Mouse (Mus musculus): Measurements from ENCODE around the gene Zfhx3. TPM values are rescaled to one million over a fixed set of nuclear protein-coding genes. Genes with fewer than 3 reads are reported as not detected.

The Zfhx3 gene
- polyA plus RNA-seq, 1 experiment from 2014 or later, result 22.0 TPM

GRCm38 (mm10) chr8:108024331-108024730, 81.9 kb downstream of the Zfhx3 start:
- H3K27ac ChIP-seq, result 0 out of 2 replicates have a peak overlapping the region, but pooled peaks have one; percentile 19
- 60% methylated on average over 4 of the region's 4 CpGs for WGBS
- no peaks in the 10 kb centered on the region for H3K36me3 ChIP-seq
- H3K4me3 ChIP-seq, result no peak overlapping the region
- peak; percentile 38 for DNase-seq (ENCODE audit: low spot score)
- no peaks in the 10 kb centered on the region for H3K9me3 ChIP-seq
- H3K4me1 ChIP-seq (replicated peaks), result peaks cover 35% of the 10 kb centered on the region
- H3K27me3 ChIP-seq (ENCODE audit: insufficient read depth, poor library complexity, severe bottlenecking), result no peaks in the 10 kb centered on the region

DNA sequence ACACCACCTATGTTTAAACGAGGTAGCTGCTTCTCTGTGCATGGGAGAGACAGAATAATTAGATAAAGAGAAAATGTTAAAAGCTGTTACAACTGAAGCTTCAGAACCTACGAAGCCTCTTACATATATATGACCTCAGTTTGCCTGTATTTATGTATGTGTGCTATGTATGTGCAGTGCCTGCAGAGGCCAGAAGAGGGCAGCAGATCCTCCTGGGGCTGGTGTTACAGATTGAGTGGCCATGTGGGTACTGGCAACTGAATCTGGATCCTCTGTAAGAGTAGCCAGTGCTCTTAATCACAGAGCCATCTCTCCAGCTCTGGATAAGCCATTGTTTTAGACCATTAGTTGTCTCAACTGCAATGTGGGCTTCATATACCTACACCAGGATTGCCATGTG, 82.8 kb downstream of the Zfhx3 start:
- Histone ChIP-seq H3K9me3 (no peaks in the 10 kb centered on the region), H3K4me3 (no peak overlapping the region), H3K4me1 (replicated peaks) (peaks cover 35% of the 10 kb centered on the region), H3K27ac (no peak overlapping the region), H3K27me3 (ENCODE audit: insufficient read depth, poor library complexity, severe bottlenecking) (no peaks in the 10 kb centered on the region), H3K36me3 (no peaks in the 10 kb centered on the region)
- WGBS, result 83% methylated on average over 2 of the region's 2 CpGs
- DNase-seq (ENCODE audit: low spot score), result no peak

DNA sequence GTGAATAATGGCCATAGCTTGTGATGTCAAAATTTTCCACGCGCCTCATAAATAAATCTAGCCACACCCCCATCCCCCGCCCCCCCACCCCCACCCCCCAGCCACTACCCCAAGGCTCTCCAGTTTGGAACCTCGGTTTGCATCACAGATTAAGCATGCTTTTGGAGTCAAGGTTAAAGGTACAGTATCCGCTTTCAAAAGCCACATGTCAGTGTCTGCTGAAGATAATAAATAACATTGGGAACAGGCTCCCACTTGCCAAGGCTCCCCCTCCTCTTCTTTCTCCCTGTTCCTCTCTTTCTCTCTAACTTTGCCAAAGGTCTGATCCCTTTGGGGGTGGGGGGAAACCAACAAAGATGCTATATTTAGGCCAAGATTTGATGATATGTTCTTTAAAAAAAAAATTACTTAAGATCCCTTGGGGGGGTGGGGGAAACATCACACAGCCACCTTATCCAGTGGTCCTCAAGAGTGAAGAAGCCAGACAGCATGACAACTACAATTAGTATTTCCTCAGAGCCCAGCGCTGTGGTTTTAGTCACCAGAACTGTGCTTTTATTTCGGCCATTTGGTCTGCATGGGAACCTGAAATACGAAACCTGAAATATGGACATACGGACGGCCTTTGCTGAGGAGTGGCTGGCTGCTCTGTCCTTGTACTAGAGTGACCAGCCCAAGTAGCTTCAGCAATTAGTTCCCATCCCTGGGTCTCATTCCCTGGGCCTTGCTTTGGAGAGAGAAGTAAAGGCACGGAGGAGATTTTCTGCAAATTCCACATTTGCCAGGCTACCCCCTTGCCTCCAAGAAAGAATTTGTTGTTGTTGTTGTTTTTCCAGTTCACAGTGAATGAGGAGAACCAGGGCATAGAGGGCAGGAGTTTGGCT, 84.4 kb downstream of the Zfhx3 start:
- Histone ChIP-seq H3K4me3 (peak overlapping the region; percentile 9; the same call in 1 of the 2 replicates), H3K27me3 (ENCODE audit: insufficient read depth, poor library complexity, severe bottlenecking) (no peaks in the 10 kb centered on the region), H3K27ac (peak overlapping the region; percentile 71), H3K4me1 (replicated peaks) (peaks cover 35% of the 10 kb centered on the region), H3K36me3 (no peaks in the 10 kb centered on the region), H3K9me3 (no peaks in the 10 kb centered on the region)
- peak; percentile 25 for DNase-seq (ENCODE audit: low spot score)
- WGBS, result 62% methylated on average over 11 of the region's 11 CpGs

DNA sequence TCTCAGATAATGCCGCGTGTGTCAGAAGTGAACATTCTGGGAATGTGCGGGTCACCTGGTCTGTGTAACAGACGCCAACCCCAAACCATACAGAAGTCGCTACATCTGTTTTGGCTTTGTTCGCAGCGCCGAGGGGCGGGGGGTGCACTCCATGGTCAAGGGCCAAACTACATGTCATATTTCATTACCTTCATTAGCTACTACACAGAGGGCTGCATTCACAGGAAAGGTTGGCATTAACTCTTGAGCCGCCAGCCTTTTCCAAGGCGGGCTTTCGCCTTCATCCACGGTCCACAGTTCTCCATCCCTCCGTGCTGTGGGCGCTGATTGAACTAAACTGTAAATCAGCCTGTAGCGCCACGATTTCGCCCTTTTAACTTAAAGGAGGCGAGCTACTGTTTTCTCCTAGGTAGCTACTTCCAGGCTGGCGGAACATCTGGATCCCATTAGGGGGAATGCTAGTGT, 85.1 kb downstream of the Zfhx3 start:
- Histone ChIP-seq H3K4me3 (peak overlapping the region; percentile 9; the same call in 1 of the 2 replicates), H3K4me1 (replicated peaks) (peaks cover 28% of the 10 kb centered on the region), H3K27me3 (ENCODE audit: insufficient read depth, poor library complexity, severe bottlenecking) (no peaks in the 10 kb centered on the region), H3K9me3 (no peaks in the 10 kb centered on the region), H3K36me3 (no peaks in the 10 kb centered on the region), H3K27ac (peak overlapping the region; percentile 71)
- DNase-seq (ENCODE audit: low spot score), result peak; percentile 72
- WGBS, result 57% methylated on average over 20 of the region's 20 CpGs

- Histone ChIP-seq H3K4me1 (replicated peaks) (peaks cover 28% of the 10 kb centered on the region), H3K9me3 (no peaks in the 10 kb centered on the region), H3K27ac (peak overlapping the region; percentile 53), H3K36me3 (no peaks in the 10 kb centered on the region), H3K4me3 (no peak overlapping the region), H3K27me3 (ENCODE audit: insufficient read depth, poor library complexity, severe bottlenecking) (no peaks in the 10 kb centered on the region)
- 44% methylated on average over 8 of the region's 8 CpGs for WGBS
- DNase-seq (ENCODE audit: low spot score), result no peak
Measured at GRCm38 (mm10) chr8:108028440-108028839, 86.0 kb downstream of the Zfhx3 start.

DNA sequence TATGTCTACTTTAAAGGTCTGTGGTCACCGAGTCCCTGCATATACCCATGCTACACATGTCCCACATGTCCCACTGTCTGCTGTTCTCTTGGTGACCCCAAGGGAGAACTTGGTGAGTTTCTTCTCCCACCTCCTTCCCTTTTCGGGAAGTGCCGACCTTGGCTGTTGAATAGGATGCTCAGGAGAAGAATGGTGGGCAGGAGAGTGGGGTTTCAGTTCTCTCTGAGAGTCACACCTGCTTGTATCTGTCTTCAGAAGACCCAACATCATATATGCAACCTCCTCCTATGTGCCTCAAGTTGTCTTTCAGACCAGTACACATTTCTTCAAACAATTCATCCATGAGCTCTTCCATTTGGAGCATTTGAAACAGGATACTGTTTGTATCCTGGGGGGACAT, 88.7 kb downstream of the Zfhx3 start:
- H3K4me3 ChIP-seq, result no peak overlapping the region
- H3K27ac ChIP-seq, result no peak overlapping the region
- H3K36me3 ChIP-seq, result no peaks in the 10 kb centered on the region
- WGBS, result 87% methylated on average over 3 of the region's 3 CpGs
- H3K9me3 ChIP-seq, result no peaks in the 10 kb centered on the region
- DNase-seq (ENCODE audit: low spot score), result no peak
- peaks cover 23% of the 10 kb centered on the region for H3K4me1 ChIP-seq (replicated peaks)
- H3K27me3 ChIP-seq (ENCODE audit: insufficient read depth, poor library complexity, severe bottlenecking), result no peaks in the 10 kb centered on the region

- Histone ChIP-seq H3K36me3 (no peaks in the 10 kb centered on the region), H3K27ac (no peak overlapping the region), H3K4me1 (replicated peaks) (no peaks in the 10 kb centered on the region), H3K27me3 (ENCODE audit: insufficient read depth, poor library complexity, severe bottlenecking) (no peaks in the 10 kb centered on the region), H3K9me3 (0 out of 2 replicates have a peak, but pooled peaks cover 2% of the 10 kb centered on the region), H3K4me3 (no peak overlapping the region)
- 75% methylated on average over 3 of the region's 3 CpGs for WGBS
- DNase-seq (ENCODE audit: low spot score), result no peak
Measured at GRCm38 (mm10) chr8:108034070-108034469, 91.6 kb downstream of the Zfhx3 start.

DNA sequence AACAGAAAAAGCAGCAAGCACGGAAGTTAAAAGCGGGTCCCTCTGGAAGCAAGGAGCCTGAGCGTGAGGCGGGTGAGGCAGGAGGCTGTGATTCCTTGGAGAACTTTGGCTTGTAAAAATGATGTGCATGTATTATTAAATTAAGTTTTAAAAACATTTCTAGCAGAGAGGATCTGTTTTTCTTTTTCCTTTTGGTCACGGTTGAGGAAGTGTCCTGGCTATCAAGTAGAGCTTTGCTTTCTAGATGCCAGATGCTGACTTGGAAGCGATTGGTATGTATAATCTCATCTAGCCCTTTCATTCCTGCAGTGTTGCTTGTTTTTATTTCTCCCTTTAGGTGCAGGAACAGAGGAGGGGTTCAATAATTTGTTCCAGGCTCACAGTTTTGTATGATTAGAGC, 92.3 kb downstream of the Zfhx3 start:
- 0 out of 2 replicates have a peak, but pooled peaks cover 2% of the 10 kb centered on the region for H3K9me3 ChIP-seq
- H3K36me3 ChIP-seq, result no peaks in the 10 kb centered on the region
- no peak overlapping the region for H3K4me3 ChIP-seq
- DNase-seq (ENCODE audit: low spot score), result no peak
- H3K27ac ChIP-seq, result no peak overlapping the region
- no peaks in the 10 kb centered on the region for H3K4me1 ChIP-seq (replicated peaks)
- 73% methylated on average over 6 of the region's 6 CpGs for WGBS
- H3K27me3 ChIP-seq (ENCODE audit: insufficient read depth, poor library complexity, severe bottlenecking), result no peaks in the 10 kb centered on the region

DNA sequence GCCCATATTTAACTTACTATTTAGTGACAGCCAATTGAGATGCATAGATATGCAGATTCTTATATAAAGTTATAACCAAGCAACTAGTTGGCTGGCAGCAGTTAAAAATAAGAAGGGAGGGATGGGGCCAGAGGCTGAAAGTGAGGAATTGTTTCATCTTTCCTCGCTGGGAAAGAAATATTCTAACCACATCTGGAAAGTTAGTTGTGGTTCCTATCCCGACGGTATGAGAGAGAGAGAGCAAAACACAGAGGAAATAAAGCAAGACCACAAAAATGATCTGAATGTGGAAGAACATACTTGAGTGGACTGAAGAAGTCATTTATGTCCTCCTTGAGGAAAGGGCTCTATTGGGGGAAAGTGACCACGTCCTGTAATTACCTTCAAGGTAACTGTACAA, 101.2 kb downstream of the Zfhx3 start:
- Histone ChIP-seq H3K4me1 (replicated peaks) (peaks cover 4% of the 10 kb centered on the region; the same call in 1 of the 2 replicates), H3K36me3 (no peaks in the 10 kb centered on the region), H3K9me3 (no peaks in the 10 kb centered on the region), H3K27ac (no peak overlapping the region), H3K4me3 (no peak overlapping the region), H3K27me3 (ENCODE audit: insufficient read depth, poor library complexity, severe bottlenecking) (no peaks in the 10 kb centered on the region)
- DNase-seq (ENCODE audit: low spot score), result no peak
- WGBS, result 86% methylated on average over 4 of the region's 4 CpGs

DNA sequence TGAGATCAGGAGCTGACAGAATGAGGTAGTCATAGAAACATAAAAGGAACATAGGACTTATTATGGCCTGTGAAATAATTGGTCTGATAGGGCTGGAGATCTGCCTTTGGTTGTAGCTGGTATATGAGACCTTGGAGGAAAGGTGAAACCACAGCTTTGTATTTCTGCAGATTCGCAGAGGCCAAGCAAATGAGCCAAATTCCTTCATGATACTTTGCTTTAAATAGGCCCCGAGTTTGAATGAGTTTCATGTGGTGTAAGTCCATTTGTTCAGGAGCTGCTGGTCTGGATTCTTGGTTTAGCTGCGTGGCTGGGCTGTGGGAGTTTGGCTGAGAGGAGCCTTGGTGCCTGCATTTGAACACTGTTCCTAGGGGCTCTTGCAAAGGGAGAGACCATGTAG, 101.7 kb downstream of the Zfhx3 start:
- Histone ChIP-seq H3K4me3 (no peak overlapping the region), H3K36me3 (no peaks in the 10 kb centered on the region), H3K27ac (no peak overlapping the region), H3K27me3 (ENCODE audit: insufficient read depth, poor library complexity, severe bottlenecking) (no peaks in the 10 kb centered on the region), H3K9me3 (no peaks in the 10 kb centered on the region), H3K4me1 (replicated peaks) (peaks cover 4% of the 10 kb centered on the region; the same call in 1 of the 2 replicates)
- DNase-seq (ENCODE audit: low spot score), result no peak
- WGBS, result 84% methylated on average over 3 of the region's 3 CpGs

- 68% methylated on average over 5 of the region's 5 CpGs for WGBS
- no peak for DNase-seq (ENCODE audit: low spot score)
- Histone ChIP-seq H3K27me3 (ENCODE audit: insufficient read depth, poor library complexity, severe bottlenecking) (no peaks in the 10 kb centered on the region), H3K4me1 (replicated peaks) (peaks cover 5% of the 10 kb centered on the region), H3K4me3 (no peak overlapping the region), H3K36me3 (no peaks in the 10 kb centered on the region), H3K27ac (no peak overlapping the region), H3K9me3 (peaks cover 7% of the 10 kb centered on the region)
Measured at GRCm38 (mm10) chr8:108056241-108056640, 113.8 kb downstream of the Zfhx3 start.

- 88% methylated on average over 12 of the region's 12 CpGs for WGBS
- 0 out of 2 replicates have a peak, but pooled peaks cover 11% of the 10 kb centered on the region for H3K4me1 ChIP-seq (replicated peaks)
- no peak for DNase-seq (ENCODE audit: low spot score)
- H3K9me3 ChIP-seq, result peaks cover 7% of the 10 kb centered on the region
- no peak overlapping the region for H3K4me3 ChIP-seq
- H3K36me3 ChIP-seq, result no peaks in the 10 kb centered on the region
- H3K27me3 ChIP-seq (ENCODE audit: insufficient read depth, poor library complexity, severe bottlenecking), result no peaks in the 10 kb centered on the region
- H3K27ac ChIP-seq, result no peak overlapping the region
Measured at GRCm38 (mm10) chr8:108061972-108062371, 119.5 kb downstream of the Zfhx3 start.

DNA sequence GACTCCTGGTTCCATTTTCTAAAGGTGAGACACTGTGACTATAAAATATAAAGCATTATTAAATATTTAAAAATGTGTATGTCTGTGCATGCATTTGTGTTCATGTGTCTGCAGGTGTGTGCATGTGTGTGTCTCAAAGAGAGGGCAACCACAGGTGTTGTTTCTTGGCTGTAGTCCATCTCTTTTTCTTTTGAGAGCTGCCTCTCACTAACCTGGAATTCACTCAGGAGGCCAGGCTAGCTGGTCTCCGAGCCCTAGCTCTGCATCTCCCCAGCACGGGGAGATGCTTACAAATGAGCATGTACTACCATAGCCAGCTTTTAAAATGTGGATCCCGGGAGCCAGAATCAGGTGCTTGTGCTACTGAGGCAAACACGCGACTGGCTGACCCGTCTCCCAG, 124.7 kb downstream of the Zfhx3 start:
- Histone ChIP-seq H3K4me1 (replicated peaks) (peaks cover 16% of the 10 kb centered on the region), H3K36me3 (no peaks in the 10 kb centered on the region), H3K9me3 (no peaks in the 10 kb centered on the region), H3K27me3 (ENCODE audit: insufficient read depth, poor library complexity, severe bottlenecking) (no peaks in the 10 kb centered on the region), H3K27ac (no peak overlapping the region), H3K4me3 (no peak overlapping the region)
- 89% methylated on average over 6 of the region's 6 CpGs for WGBS
- no peak for DNase-seq (ENCODE audit: low spot score)

Data from hindbrain, embryonic 10.5 days (tissue).